Comparison of ENCODE assay signal across 14 mouse cellular contexts in genomic region chr11:107190376-107190775, GRCm38 (mm10). TPM values are rescaled to one million over a fixed set of nuclear protein-coding genes. Genes with fewer than 3 reads are reported as not detected.
A peak's percentile ranks its signal among the peaks of the same experiment; 100 is the strongest.
DNase-seq lines count a peak whose midpoint lies in the region; ATAC-seq and TF ChIP-seq lines count a peak whose summit lies in the region.
"Had no signal": no experiment of that assay in that cellular context is flagged by ENCODE, and none has a peak within 500 bp of the region (broad histone marks: within the 10 kb centered on the region; RNA-seq: fewer than 3 reads in every experiment).

No protein-coding gene starts in this region.

- no peak overlapping the region for H3K9ac ChIP-seq in forebrain, postnatal 0 days
- no peak overlapping the region for H3K9ac ChIP-seq in forebrain, embryonic 13.5 days
- H3K9ac ChIP-seq in lung, postnatal 0 days (replicated peaks; ENCODE audit: low read depth), result no peak overlapping the region
- H3K9ac ChIP-seq: forebrain, embryonic 15.5 days; liver, embryonic 12.5 days had no signal

- no peak for TF ChIP-seq CTCF in forebrain, postnatal 0 days (IDR thresholded peaks at IDR 0.05; ENCODE audit: low read depth)
- no peak for TF ChIP-seq CTCF in lung, postnatal 0 days (IDR thresholded peaks at IDR 0.05)

- H3K36me3 ChIP-seq in forebrain, postnatal 0 days (ENCODE audit: insufficient read depth), result peaks cover 6% of the 10 kb centered on the region
- H3K36me3 ChIP-seq in forebrain, embryonic 13.5 days (ENCODE audit: poor library complexity, severe bottlenecking), result peaks cover 9% of the 10 kb centered on the region
- H3K36me3 ChIP-seq in lung, postnatal 0 days (ENCODE audit: insufficient read depth, low read length), result no peaks in the 10 kb centered on the region

- 0 out of 2 replicates have a peak, but pooled peaks cover 3% of the 10 kb centered on the region for H3K4me1 ChIP-seq in forebrain, postnatal 0 days (ENCODE audit: insufficient read depth)
- peaks cover 7% of the 10 kb centered on the region for H3K4me1 ChIP-seq in forebrain, embryonic 13.5 days
- H3K4me1 ChIP-seq in lung, postnatal 0 days (ENCODE audit: insufficient read depth, low read depth, low read length), result peaks cover 5% of the 10 kb centered on the region; the same call in 1 of the 2 replicates

- DNase-seq in forebrain, postnatal 0 days, result peak; percentile 48
- DNase-seq in lung, postnatal 36 days, result peak; percentile 5
- no peak for DNase-seq in lung, postnatal 0 days (ENCODE audit: low spot score)
- DNase-seq in Muller cell, postnatal 12 days (ENCODE audit: inconsistent ontology term), result peak; percentile 8
- peak; percentile 7 to 55 for DNase-seq in adrenal gland, postnatal 36 days
- no peak for DNase-seq in thymus, postnatal 4 days
- DNase-seq in left cerebral cortex, postnatal 25 days (ENCODE audit: low spot score in 2 of 2), result no peak
- DNase-seq: lung, postnatal 4 days had no signal

- no peak for ATAC-seq in forebrain, postnatal 0 days
- ATAC-seq in forebrain, embryonic 13.5 days, result no peak
- no peak for ATAC-seq in lung, postnatal 0 days
- ATAC-seq: forebrain, embryonic 15.5 days; hindbrain, embryonic 16.5 days; liver, embryonic 12.5 days had no signal

- no peak overlapping the region for H3K4me2 ChIP-seq in forebrain, postnatal 0 days (ENCODE audit: low read depth)
- H3K4me2 ChIP-seq in forebrain, embryonic 13.5 days, result no peak overlapping the region
- no peak overlapping the region for H3K4me2 ChIP-seq in lung, postnatal 0 days (replicated peaks; ENCODE audit: low read depth, low read length)

- WGBS in forebrain, postnatal 0 days, result 30% methylated on average over 2 of the region's 2 CpGs
- 43% methylated on average over 2 of the region's 2 CpGs for WGBS in forebrain, embryonic 13.5 days
- WGBS in lung, postnatal 0 days, result 44% methylated on average over 2 of the region's 2 CpGs

- no peak overlapping the region for H3K4me3 ChIP-seq in forebrain, postnatal 0 days (ENCODE audit: low read depth, low read length)
- no peak overlapping the region for H3K4me3 ChIP-seq in forebrain, embryonic 13.5 days
- no peak overlapping the region for H3K4me3 ChIP-seq in lung, postnatal 0 days (ENCODE audit: low read depth, low read length)
- H3K4me3 ChIP-seq: forebrain, embryonic 15.5 days had no signal

- TF ChIP-seq EP300 in lung, postnatal 0 days (IDR thresholded peaks at IDR 0.05), result no peak

- H3K9me3 ChIP-seq in forebrain, postnatal 0 days (ENCODE audit: low read length), result no peaks in the 10 kb centered on the region
- no peaks in the 10 kb centered on the region for H3K9me3 ChIP-seq in forebrain, embryonic 13.5 days (replicated peaks)
- H3K9me3 ChIP-seq in lung, postnatal 0 days (ENCODE audit: low read length), result no peaks in the 10 kb centered on the region
- H3K9me3 ChIP-seq: forebrain, embryonic 15.5 days; liver, embryonic 12.5 days had no signal

- no peaks in the 10 kb centered on the region for H3K27me3 ChIP-seq in forebrain, postnatal 0 days (ENCODE audit: insufficient read depth, low read length)
- H3K27me3 ChIP-seq in forebrain, embryonic 13.5 days, result no peaks in the 10 kb centered on the region
- H3K27me3 ChIP-seq in lung, postnatal 0 days (replicated peaks; ENCODE audit: insufficient read depth, low read length), result no peaks in the 10 kb centered on the region
- H3K27me3 ChIP-seq: CH12.LX; forebrain, embryonic 15.5 days; liver, embryonic 12.5 days had no signal

- H3K27ac ChIP-seq in forebrain, postnatal 0 days (ENCODE audit: low read depth, low read length), result no peak overlapping the region
- H3K27ac ChIP-seq in forebrain, embryonic 13.5 days, result no peak overlapping the region
- H3K27ac ChIP-seq in lung, postnatal 0 days (ENCODE audit: low read length), result no peak overlapping the region
- H3K27ac ChIP-seq: forebrain, embryonic 15.5 days; kidney, postnatal 0 days; liver, embryonic 12.5 days had no signal

- intact Hi-C loops in left cerebral cortex, postnatal 25 days (cut with DNase I), result no loop called here

RNA-seq across cellular contexts. Expression of gene Nol11, which starts 1.2 kb away (rescaled TPM):
- total RNA-seq in forebrain, postnatal 0 days (2014; rRNA removed), result 42.2 and 49.0 TPM in 2 replicates
- 25.5 and 35.6 TPM in 2 replicates for polyA plus RNA-seq in forebrain, postnatal 0 days (2015; fragmentation: Nextera tagmentation; extraction: Ambion mirVana)
- polyA plus RNA-seq in forebrain, embryonic 13.5 days (2015; fragmentation: Nextera tagmentation; extraction: Ambion mirVana), result 55.6 and 63.5 TPM in 2 replicates
- 15.5 and 18.4 TPM in 2 replicates for polyA plus RNA-seq in lung, postnatal 0 days (2015; fragmentation: Nextera tagmentation; extraction: Ambion mirVana)
- total RNA-seq in adrenal gland, postnatal 36 days (2021), result 10 to 100 TPM; 23.9 to 24.2 TPM
- total RNA-seq in left cerebral cortex, postnatal 25 days (2021), result 10 to 100 TPM; 25.3 to 25.5 TPM

RNA-seq across cellular contexts. Expression of gene Bptf, which starts 58.4 kb away (rescaled TPM):
- 42.9 and 52.6 TPM in 2 replicates for total RNA-seq in forebrain, postnatal 0 days (2014; rRNA removed)
- polyA plus RNA-seq in forebrain, postnatal 0 days (2015; fragmentation: Nextera tagmentation; extraction: Ambion mirVana), result 11.0 and 17.2 TPM in 2 replicates
- 42.7 and 45.5 TPM in 2 replicates for polyA plus RNA-seq in forebrain, embryonic 13.5 days (2015; fragmentation: Nextera tagmentation; extraction: Ambion mirVana)
- polyA plus RNA-seq in lung, postnatal 0 days (2015; fragmentation: Nextera tagmentation; extraction: Ambion mirVana), result 19.8 and 23.0 TPM in 2 replicates
- 10 to 100 TPM; 40.7 to 44.7 TPM for total RNA-seq in adrenal gland, postnatal 36 days (2021)
- total RNA-seq in left cerebral cortex, postnatal 25 days (2021), result 10 to 100 TPM; 59.9 to 60.6 TPM

Comparison
In these comparisons a context has a peak if more than half of its experiments do, and no peak if none do; other contexts are left out.
1. DNase-seq: peak in forebrain, postnatal 0 days (single experiment), lung, postnatal 36 days (single experiment), Muller cell, postnatal 12 days (single experiment) and adrenal gland, postnatal 36 days (2 of 2); none in lung, postnatal 0 days (single experiment), thymus, postnatal 4 days (single experiment) and left cerebral cortex, postnatal 25 days (0 of 2).